12 mouse cellular contexts compared by ENCODE assay signal in the genomic region with DNA sequence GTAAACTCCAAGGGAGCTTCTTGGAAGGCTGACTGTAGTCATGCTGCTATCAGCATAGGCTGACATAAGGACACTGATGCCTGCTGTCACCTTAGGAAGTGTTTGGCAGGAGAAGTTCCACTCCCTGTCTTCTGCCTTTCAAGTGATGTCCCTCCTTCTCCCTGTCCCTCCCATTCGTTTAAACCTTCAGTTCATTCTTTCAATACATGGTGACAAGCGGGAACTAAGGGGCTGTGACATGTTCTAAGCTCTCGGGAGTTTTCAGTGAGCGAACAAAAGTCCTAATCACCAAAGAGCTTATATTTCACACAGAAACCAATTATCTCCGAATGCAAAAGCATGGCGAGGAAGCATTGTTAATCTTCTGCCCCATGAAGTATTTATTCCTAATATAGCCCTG.
DNase-seq lines count a peak whose midpoint lies in the region; ATAC-seq and TF ChIP-seq lines count a peak whose summit lies in the region.
"Had no signal": no experiment of that assay in that cellular context is flagged by ENCODE, and none has a peak within 500 bp of the region (broad histone marks: within the 10 kb centered on the region; RNA-seq: fewer than 3 reads in every experiment).

No protein-coding gene starts in this region.

- no peak for DNase-seq in forebrain, embryonic 11.5 days (ENCODE audit: low spot score)
- peak; percentile 54 to 78 for DNase-seq in cerebellum, adult 2 months
- no peak for DNase-seq in gastrocnemius, postnatal 14 days
- DNase-seq: B cell, adult 2 months; lung, postnatal 14 days; thymus, postnatal 14 days had no signal

- H3K4me3 ChIP-seq in forebrain, embryonic 13.5 days, result no peak overlapping the region
- H3K4me3 ChIP-seq in forebrain, embryonic 11.5 days (ENCODE audit: low read depth, low read length), result no peak overlapping the region
- H3K4me3 ChIP-seq in cerebellum, adult 2 months (replicated peaks; ENCODE audit: insufficient read depth, low read depth, low read length), result no peak overlapping the region
- H3K4me3 ChIP-seq in forebrain, embryonic 16.5 days (replicated peaks; ENCODE audit: low read length), result no peak overlapping the region
- no peak overlapping the region for H3K4me3 ChIP-seq in midbrain, embryonic 15.5 days
- H3K4me3 ChIP-seq in intestine, postnatal 0 days (ENCODE audit: low read depth, low read length), result no peak overlapping the region

- WGBS in forebrain, embryonic 13.5 days, result 17% methylated on average over 6 of the region's 6 CpGs
- 52% methylated on average over 6 of the region's 6 CpGs for WGBS in forebrain, embryonic 11.5 days
- WGBS in cerebellum, adult 2 months, result 28% methylated on average over 6 of the region's 6 CpGs
- WGBS in forebrain, embryonic 16.5 days, result 17% methylated on average over 6 of the region's 6 CpGs
- 28% methylated on average over 6 of the region's 6 CpGs for WGBS in midbrain, embryonic 15.5 days
- WGBS in intestine, postnatal 0 days, result 91% methylated on average over 6 of the region's 6 CpGs

- H3K9ac ChIP-seq in forebrain, embryonic 13.5 days, result no peak overlapping the region
- no peak overlapping the region for H3K9ac ChIP-seq in forebrain, embryonic 11.5 days (ENCODE audit: low read length)
- no peak overlapping the region for H3K9ac ChIP-seq in forebrain, embryonic 16.5 days (replicated peaks; ENCODE audit: low read depth, low read length)
- no peak overlapping the region for H3K9ac ChIP-seq in midbrain, embryonic 15.5 days
- H3K9ac ChIP-seq in intestine, postnatal 0 days (ENCODE audit: low read depth, low read length), result no peak overlapping the region

- intact Hi-C loops in gastrocnemius, postnatal 14 days (cut with DNase I; ENCODE audit: low total_unique reads), result no loop called here

- peak overlapping the region; percentile 48 for H3K27ac ChIP-seq in forebrain, embryonic 13.5 days
- H3K27ac ChIP-seq in forebrain, embryonic 11.5 days (ENCODE audit: low read depth, low read length), result no peak overlapping the region
- H3K27ac ChIP-seq in cerebellum, adult 2 months (ENCODE audit: insufficient read depth, low read length), result no peak overlapping the region
- H3K27ac ChIP-seq in forebrain, embryonic 16.5 days (ENCODE audit: low read length), result peak overlapping the region; percentile 47
- H3K27ac ChIP-seq in midbrain, embryonic 15.5 days, result no peak overlapping the region
- H3K27ac ChIP-seq in intestine, postnatal 0 days (ENCODE audit: low read depth, low read length), result no peak overlapping the region

- no peaks in the 10 kb centered on the region for H3K9me3 ChIP-seq in forebrain, embryonic 13.5 days (replicated peaks)
- H3K9me3 ChIP-seq in forebrain, embryonic 11.5 days (ENCODE audit: control insufficient read depth, low read length), result no peaks in the 10 kb centered on the region
- H3K9me3 ChIP-seq in forebrain, embryonic 16.5 days (ENCODE audit: control insufficient read depth, low read length), result no peaks in the 10 kb centered on the region
- H3K9me3 ChIP-seq in midbrain, embryonic 15.5 days, result no peaks in the 10 kb centered on the region
- H3K9me3 ChIP-seq in intestine, postnatal 0 days (ENCODE audit: control insufficient read depth), result no peaks in the 10 kb centered on the region

- ATAC-seq in forebrain, embryonic 13.5 days, result no peak
- ATAC-seq in forebrain, embryonic 11.5 days (replicated peaks; ENCODE audit: low FRiP score), result no peak
- ATAC-seq in forebrain, embryonic 16.5 days, result no peak
- peak; percentile 19; the same call in 1 of the 2 replicates for ATAC-seq in midbrain, embryonic 15.5 days (replicated peaks)
- no peak for ATAC-seq in intestine, postnatal 0 days
- ATAC-seq in granulocyte monocyte progenitor cell, adult 5-6 weeks (replicated peaks; ENCODE audit: poor library complexity, severe bottlenecking), result no peak
- ATAC-seq: inflammation-experienced regulatory T-cells, adult 6 months had no signal

- H3K4me1 ChIP-seq in forebrain, embryonic 13.5 days, result peaks cover 58% of the 10 kb centered on the region
- H3K4me1 ChIP-seq in forebrain, embryonic 11.5 days (replicated peaks; ENCODE audit: control insufficient read depth, insufficient read depth, low read length), result peaks cover 4% of the 10 kb centered on the region
- H3K4me1 ChIP-seq in cerebellum, adult 2 months (ENCODE audit: control insufficient read depth, insufficient read depth, low read length), result peaks cover 31% of the 10 kb centered on the region
- peaks cover 44% of the 10 kb centered on the region for H3K4me1 ChIP-seq in forebrain, embryonic 16.5 days (replicated peaks; ENCODE audit: control insufficient read depth, insufficient read depth, low read length)
- peaks cover 39% of the 10 kb centered on the region for H3K4me1 ChIP-seq in midbrain, embryonic 15.5 days
- H3K4me1 ChIP-seq in intestine, postnatal 0 days (replicated peaks; ENCODE audit: control insufficient read depth, insufficient read depth, low read length), result no peaks in the 10 kb centered on the region

- peaks cover 7% of the 10 kb centered on the region for H3K36me3 ChIP-seq in forebrain, embryonic 13.5 days (ENCODE audit: poor library complexity, severe bottlenecking)
- no peaks in the 10 kb centered on the region; the same call in 1 of the 2 replicates for H3K36me3 ChIP-seq in forebrain, embryonic 11.5 days (ENCODE audit: control insufficient read depth, insufficient read depth, low read length)
- no peaks in the 10 kb centered on the region; the same call in 1 of the 2 replicates for H3K36me3 ChIP-seq in forebrain, embryonic 16.5 days (ENCODE audit: control insufficient read depth, insufficient read depth)
- no peaks in the 10 kb centered on the region for H3K36me3 ChIP-seq in midbrain, embryonic 15.5 days (replicated peaks)
- peaks cover 8% of the 10 kb centered on the region; the same call in 1 of the 2 replicates for H3K36me3 ChIP-seq in intestine, postnatal 0 days (ENCODE audit: control insufficient read depth, insufficient read depth)

- no peak overlapping the region for H3K4me2 ChIP-seq in forebrain, embryonic 13.5 days
- H3K4me2 ChIP-seq in forebrain, embryonic 11.5 days (ENCODE audit: low read depth, low read length, severe bottlenecking), result no peak overlapping the region
- H3K4me2 ChIP-seq in forebrain, embryonic 16.5 days (ENCODE audit: low read length), result no peak overlapping the region; the same call in 1 of the 2 replicates
- H3K4me2 ChIP-seq in midbrain, embryonic 15.5 days, result no peak overlapping the region
- H3K4me2 ChIP-seq in intestine, postnatal 0 days (replicated peaks; ENCODE audit: low read depth), result no peak overlapping the region

- no peak for TF ChIP-seq CTCF in cerebellum, adult 2 months (IDR thresholded peaks at IDR 0.05; ENCODE audit: borderline replicate concordance, insufficient read depth, low read depth, low read length)
- TF ChIP-seq CTCF in intestine, postnatal 0 days (IDR thresholded peaks at IDR 0.05; ENCODE audit: low read depth), result no peak

- no peak for TF ChIP-seq POLR2A in cerebellum, adult 2 months (IDR thresholded peaks at IDR 0.05; ENCODE audit: borderline replicate concordance, insufficient read depth, low read length)

- H3K27me3 ChIP-seq in forebrain, embryonic 13.5 days, result no peaks in the 10 kb centered on the region
- H3K27me3 ChIP-seq in forebrain, embryonic 11.5 days (ENCODE audit: control insufficient read depth, insufficient read depth, low read length), result no peaks in the 10 kb centered on the region
- H3K27me3 ChIP-seq in cerebellum, adult 2 months (ENCODE audit: control insufficient read depth, insufficient read depth, low read length), result no peaks in the 10 kb centered on the region
- H3K27me3 ChIP-seq in forebrain, embryonic 16.5 days (replicated peaks; ENCODE audit: control insufficient read depth, insufficient read depth, low read length), result no peaks in the 10 kb centered on the region
- no peaks in the 10 kb centered on the region for H3K27me3 ChIP-seq in midbrain, embryonic 15.5 days (replicated peaks)
- H3K27me3 ChIP-seq in intestine, postnatal 0 days (replicated peaks; ENCODE audit: control insufficient read depth, insufficient read depth, low read length), result no peaks in the 10 kb centered on the region

Comparison
In these comparisons a context has a peak if more than half of its experiments do, and no peak if none do; other contexts are left out.
1. H3K27ac ChIP-seq: peak in forebrain, embryonic 13.5 days (single experiment) and forebrain, embryonic 16.5 days (single experiment); none in forebrain, embryonic 11.5 days (single experiment), cerebellum, adult 2 months (single experiment), midbrain, embryonic 15.5 days (single experiment) and intestine, postnatal 0 days (single experiment).
2. DNase-seq: peak in cerebellum, adult 2 months (2 of 2); none in forebrain, embryonic 11.5 days (single experiment) and gastrocnemius, postnatal 14 days (single experiment).